Mouse (Mus musculus) liver, embryonic 13.5 days (tissue): ENCODE measurements around the gene Astn1. TPM values are rescaled to one million over a fixed set of nuclear protein-coding genes. Genes with fewer than 3 reads are reported as not detected.

Experiments
- ATAC-seq: fragments of 200-750 bp; cut with Nextera tagmentation; 2 replicates; pipeline ENCODE4 v1.8.0; 2017; ENCODE audit warnings: low read depth, mild to moderate bottlenecking, moderate number of reproducible peaks, moderate library complexity
- DNase-seq: peaks from one replicate; pipeline ENCODE4 v3.0.0; 2022
- H3K27ac ChIP-seq: fragments of 300-500 bp; sonication (generic); 2 replicates; pipeline ENCODE4 v1.5.1; 2015; ENCODE audit warnings: moderate library complexity, mild to moderate bottlenecking, inconsistent platforms
- H3K27me3 ChIP-seq: fragments of 300-500 bp; sonication (generic); 2 replicates; pipeline ENCODE4 v1.6.1; 2015; ENCODE audit warnings: mild to moderate bottlenecking, inconsistent platforms
- H3K36me3 ChIP-seq: fragments of 300-500 bp; sonication (generic); 2 replicates; pipeline ENCODE4 v1.6.1; 2015; ENCODE audit warnings: mild to moderate bottlenecking, inconsistent platforms
- H3K4me1 ChIP-seq: fragments of 300-500 bp; sonication (generic); replicated peaks from 2 replicates; pipeline ENCODE4 v1.6.1; 2015; ENCODE audit warnings: inconsistent platforms
- H3K4me2 ChIP-seq: fragments of 300-500 bp; sonication (generic); 2 replicates; pipeline ENCODE4 v1.6.1; 2015; ENCODE audit warnings: inconsistent platforms, mild to moderate bottlenecking, moderate library complexity
- H3K4me3 ChIP-seq: fragments of 300-500 bp; sonication (generic); replicated peaks from 2 replicates; pipeline ENCODE4 v1.5.1; 2015; ENCODE audit warnings: mild to moderate bottlenecking, inconsistent platforms
- H3K9ac ChIP-seq: fragments of 300-500 bp; sonication (generic); 2 replicates; pipeline ENCODE4 v1.6.1; 2015; ENCODE audit warnings: mild to moderate bottlenecking, inconsistent platforms
- H3K9me3 ChIP-seq: fragments of 300-500 bp; sonication (generic); replicated peaks from 2 replicates; pipeline ENCODE4 v1.6.1; 2016; ENCODE audit warnings: inconsistent platforms
- WGBS: fragments of 180-500 bp; shearing (Covaris S2); methylation state at CpG from one replicate; pipeline ENCODE4 v1.1.7; 2015; ENCODE audit not compliant: insufficient replicate concordance; 5-methylcytosine and 5-hydroxymethylcytosine counted together
- polyA plus RNA-seq: library from polyadenylated mRNA; unstranded; fragments of >200 nt; fragmentation: Nextera tagmentation; extraction: Ambion mirVana; gene quantifications from 2 replicates; pipeline ENCODE4 v1.2.1, GENCODE M21; 2015

The Astn1 gene
- polyA plus RNA-seq, 1 experiment from 2014 or later, result 0.06 TPM

DNA sequence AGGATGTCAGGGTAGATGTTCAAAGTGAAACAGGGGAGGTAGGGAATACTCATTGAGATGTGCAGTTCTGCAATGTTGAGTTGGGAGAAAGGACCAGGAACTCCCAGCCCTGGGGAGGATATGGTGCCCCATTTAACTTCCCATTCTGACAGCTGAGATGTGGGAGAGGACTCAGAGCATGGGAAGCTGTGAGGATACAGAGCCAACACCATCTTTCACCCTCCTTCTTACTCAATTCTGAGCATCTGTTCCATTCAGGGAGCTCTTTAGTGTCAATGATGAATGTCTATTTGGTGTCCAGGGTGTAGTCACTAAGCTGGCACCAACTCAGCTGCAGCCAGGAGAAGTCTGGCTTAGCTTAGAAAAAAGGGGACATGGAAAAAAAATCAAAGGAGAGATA lies 219.7 kb downstream of the Astn1 start:
- Histone ChIP-seq H3K4me1 (no peaks in the 10 kb centered on the region), H3K27ac (no peak overlapping the region), H3K4me3 (no peak overlapping the region), H3K4me2 (no peak overlapping the region), H3K9me3 (no peaks in the 10 kb centered on the region), H3K36me3 (no peaks in the 10 kb centered on the region), H3K9ac (no peak overlapping the region), H3K27me3 (no peaks in the 10 kb centered on the region)
- ATAC-seq (no peak), DNase-seq (no peak)

DNA sequence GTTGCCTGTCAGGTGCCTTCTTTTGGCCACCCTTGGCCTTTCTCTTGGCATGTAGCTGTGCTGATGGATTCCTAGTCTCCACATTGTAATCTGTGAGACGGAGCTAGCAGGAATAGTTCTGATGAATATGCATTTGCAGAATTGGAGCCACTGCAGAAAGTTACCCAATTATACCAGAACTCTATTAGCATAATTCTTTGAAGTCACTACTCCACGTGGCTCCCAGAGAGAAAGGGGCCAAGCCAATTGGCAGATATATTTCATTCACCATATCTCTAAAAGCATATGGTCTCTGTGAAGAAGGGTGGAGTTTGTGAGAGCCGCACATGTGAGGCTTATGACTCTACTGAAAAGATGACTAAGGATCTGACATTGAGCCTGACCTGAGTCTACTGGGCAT lies 226.8 kb downstream of the Astn1 start:
- no peak overlapping the region for H3K9ac ChIP-seq
- no peaks in the 10 kb centered on the region for H3K27me3 ChIP-seq
- no peaks in the 10 kb centered on the region for H3K36me3 ChIP-seq
- no peak overlapping the region for H3K4me2 ChIP-seq
- ATAC-seq (no peak), DNase-seq (no peak)
- H3K9me3 ChIP-seq, result no peaks in the 10 kb centered on the region
- H3K4me1 ChIP-seq, result no peaks in the 10 kb centered on the region
- H3K27ac ChIP-seq, result no peak overlapping the region
- H3K4me3 ChIP-seq, result no peak overlapping the region
- WGBS, result 63% methylated on average over 3 of the region's 3 CpGs

DNA sequence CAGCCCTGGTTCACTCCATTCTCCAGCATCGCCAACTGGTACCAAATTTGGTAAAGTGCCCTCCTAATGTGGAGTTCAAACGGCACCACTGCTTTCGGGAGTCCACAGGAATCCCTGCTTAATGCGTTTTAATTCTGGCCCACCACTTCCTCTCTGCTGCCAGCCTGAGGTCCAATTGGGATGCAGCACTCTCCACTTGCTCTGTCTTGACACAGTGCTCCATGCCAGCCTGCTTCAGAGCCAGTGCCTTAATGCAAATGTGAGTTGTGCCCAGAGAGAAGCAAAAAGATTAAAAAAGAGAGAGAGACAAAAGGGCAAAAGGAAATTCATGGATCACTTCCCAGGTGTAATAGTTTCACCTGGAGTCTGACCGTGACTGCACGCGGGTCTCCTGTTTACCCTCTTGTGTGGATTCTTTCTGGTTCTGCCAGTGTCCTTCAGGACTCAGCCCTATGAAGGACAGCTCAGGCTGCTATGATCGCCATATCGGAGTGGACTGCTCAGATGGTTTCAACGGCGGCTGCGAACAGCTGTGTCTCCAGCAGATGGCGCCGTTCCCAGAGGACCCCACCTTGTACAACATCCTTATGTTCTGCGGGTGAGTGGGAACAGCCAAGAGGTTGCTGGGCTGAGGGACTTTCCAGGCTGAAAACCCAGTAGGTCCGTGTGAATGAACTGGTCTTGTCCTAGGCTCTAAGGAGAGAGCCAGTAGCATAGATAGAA lies 234.8 kb downstream of the Astn1 start:
- Histone ChIP-seq H3K27me3 (no peaks in the 10 kb centered on the region), H3K27ac (no peak overlapping the region), H3K9ac (no peak overlapping the region), H3K36me3 (no peaks in the 10 kb centered on the region), H3K4me3 (no peak overlapping the region), H3K4me1 (no peaks in the 10 kb centered on the region), H3K4me2 (no peak overlapping the region), H3K9me3 (no peaks in the 10 kb centered on the region)
- 29% methylated on average over 16 of the region's 16 CpGs for WGBS
- no peak for ATAC-seq
- no peak for DNase-seq

DNA sequence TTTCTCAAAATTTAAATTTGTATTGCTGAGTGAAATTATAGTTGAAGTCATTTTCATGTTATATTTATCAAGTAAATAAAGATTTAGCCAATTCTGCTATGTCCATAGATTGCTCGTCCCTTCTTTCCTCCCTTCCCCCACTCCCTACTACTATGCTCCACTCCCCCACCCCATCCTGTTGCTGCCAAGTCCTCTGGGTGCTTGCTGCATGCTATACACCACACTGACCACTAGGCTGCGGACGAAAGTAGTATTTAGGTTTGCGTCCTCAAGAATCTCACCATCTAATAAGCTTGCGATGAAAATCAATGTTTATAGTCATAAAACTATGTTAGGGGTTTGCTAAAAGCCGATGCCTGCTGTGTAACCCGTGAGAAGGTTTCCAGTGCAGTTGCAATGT lies 235.9 kb downstream of the Astn1 start:
- no peaks in the 10 kb centered on the region for H3K27me3 ChIP-seq
- no peak overlapping the region for H3K4me3 ChIP-seq
- no peaks in the 10 kb centered on the region for H3K36me3 ChIP-seq
- H3K9me3 ChIP-seq, result no peaks in the 10 kb centered on the region
- no peak overlapping the region for H3K27ac ChIP-seq
- H3K9ac ChIP-seq, result no peak overlapping the region
- 50% methylated on average over 7 of the region's 7 CpGs for WGBS
- DNase-seq, result no peak
- no peak for ATAC-seq
- no peak overlapping the region for H3K4me2 ChIP-seq
- no peaks in the 10 kb centered on the region for H3K4me1 ChIP-seq

DNA sequence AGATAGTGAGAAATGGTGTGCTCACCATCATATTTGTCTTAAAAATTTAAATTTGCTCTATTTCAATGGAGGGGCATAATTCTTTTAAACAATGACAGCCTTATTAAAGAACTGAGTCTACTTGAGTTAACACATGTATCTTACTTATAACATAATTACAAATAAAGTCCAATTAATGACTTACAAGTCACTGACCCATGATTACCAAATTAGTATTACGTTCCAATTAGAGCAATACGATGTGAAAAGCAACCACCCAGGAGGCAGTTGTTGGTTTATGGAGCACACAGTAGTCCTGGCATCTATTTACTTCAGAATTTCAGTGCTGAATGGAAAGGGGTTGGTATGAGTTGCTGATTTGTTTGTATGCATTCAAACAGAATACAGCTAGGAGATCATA lies 237.4 kb downstream of the Astn1 start:
- no peak for ATAC-seq
- no peaks in the 10 kb centered on the region for H3K36me3 ChIP-seq
- WGBS, result 73% methylated on average over 2 of the region's 2 CpGs
- H3K9me3 ChIP-seq, result no peaks in the 10 kb centered on the region
- H3K9ac ChIP-seq, result no peak overlapping the region
- H3K4me3 ChIP-seq, result no peak overlapping the region
- no peak for DNase-seq
- H3K4me2 ChIP-seq, result no peak overlapping the region
- no peaks in the 10 kb centered on the region for H3K27me3 ChIP-seq
- H3K4me1 ChIP-seq, result no peaks in the 10 kb centered on the region
- H3K27ac ChIP-seq, result no peak overlapping the region

DNA sequence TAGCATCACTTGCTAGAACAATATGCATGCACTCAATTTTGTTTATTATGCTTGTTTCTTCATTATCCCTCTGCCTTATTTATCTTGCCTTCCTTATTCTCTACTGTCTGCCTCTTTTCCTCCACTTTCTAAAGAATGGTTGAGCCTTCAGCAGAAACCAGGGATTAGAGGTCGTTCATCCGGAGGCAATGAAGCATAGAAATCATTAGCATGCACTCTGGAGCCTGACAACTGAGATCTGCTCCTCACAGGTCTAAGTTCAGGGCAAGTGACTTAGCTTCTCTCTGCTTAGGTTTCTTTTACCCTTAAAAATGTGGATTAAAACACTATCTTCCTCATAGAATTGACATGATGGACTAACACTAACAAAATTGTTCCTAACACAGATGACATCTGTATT lies 241.0 kb downstream of the Astn1 start:
- no peaks in the 10 kb centered on the region for H3K36me3 ChIP-seq
- no peaks in the 10 kb centered on the region for H3K9me3 ChIP-seq
- no peak overlapping the region for H3K9ac ChIP-seq
- no peak overlapping the region for H3K4me2 ChIP-seq
- H3K4me3 ChIP-seq, result no peak overlapping the region
- ATAC-seq (no peak), DNase-seq (no peak)
- no peaks in the 10 kb centered on the region for H3K4me1 ChIP-seq
- H3K27ac ChIP-seq, result no peak overlapping the region
- H3K27me3 ChIP-seq, result no peaks in the 10 kb centered on the region
- WGBS, result 60% methylated on average over 2 of the region's 2 CpGs

DNA sequence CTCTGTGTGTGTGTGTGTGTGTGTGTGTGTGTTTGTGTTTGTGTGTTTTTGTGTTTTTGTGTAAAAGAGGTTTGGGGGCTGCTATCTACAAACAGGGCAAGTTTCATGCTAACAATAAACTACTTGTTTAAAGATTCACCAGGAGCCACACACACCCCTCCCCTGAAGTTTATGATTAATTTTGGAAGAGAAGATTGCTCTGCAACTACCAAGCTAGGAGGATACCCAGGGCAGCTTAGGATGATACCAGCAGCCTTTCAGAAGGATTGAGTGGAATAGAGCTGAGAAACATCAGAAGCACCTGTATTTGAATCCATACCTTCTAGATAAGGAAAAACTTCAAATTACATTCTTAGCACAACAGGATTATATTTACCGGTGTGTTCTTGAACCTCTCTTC lies 242.1 kb downstream of the Astn1 start:
- Histone ChIP-seq H3K27ac (no peak overlapping the region), H3K36me3 (no peaks in the 10 kb centered on the region), H3K4me2 (no peak overlapping the region), H3K27me3 (no peaks in the 10 kb centered on the region), H3K9me3 (no peaks in the 10 kb centered on the region), H3K4me3 (no peak overlapping the region), H3K4me1 (no peaks in the 10 kb centered on the region), H3K9ac (no peak overlapping the region)
- WGBS, result 73% methylated on average over 1 of the region's 1 CpGs
- DNase-seq (no peak), ATAC-seq (no peak)

DNA sequence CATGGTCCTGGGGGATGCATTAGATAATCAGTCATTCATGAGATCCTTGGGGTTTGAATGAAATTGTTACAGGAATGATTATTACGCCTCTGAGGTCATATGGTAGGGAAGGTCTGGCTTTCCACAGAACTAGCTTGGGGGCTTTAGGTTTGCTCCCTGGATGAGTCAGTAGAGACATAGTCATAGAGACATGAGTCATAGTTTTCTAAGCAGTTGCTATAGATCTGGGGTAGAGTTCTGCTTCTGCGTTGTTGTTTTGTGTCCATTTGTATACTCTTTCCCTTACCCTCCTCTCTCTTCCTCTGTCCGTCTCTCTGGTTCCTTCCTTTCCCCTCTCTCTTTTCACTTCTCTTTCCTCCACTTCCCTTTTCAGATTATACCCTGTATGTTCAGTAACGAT lies 243.5 kb downstream of the Astn1 start:
- no peak overlapping the region for H3K9ac ChIP-seq
- no peak overlapping the region for H3K4me3 ChIP-seq
- ATAC-seq (no peak), DNase-seq (no peak)
- H3K27me3 ChIP-seq, result no peaks in the 10 kb centered on the region
- WGBS, result 64% methylated on average over 4 of the region's 4 CpGs
- no peaks in the 10 kb centered on the region for H3K4me1 ChIP-seq
- no peaks in the 10 kb centered on the region for H3K36me3 ChIP-seq
- no peak overlapping the region for H3K27ac ChIP-seq
- no peak overlapping the region for H3K4me2 ChIP-seq
- no peaks in the 10 kb centered on the region for H3K9me3 ChIP-seq

DNA sequence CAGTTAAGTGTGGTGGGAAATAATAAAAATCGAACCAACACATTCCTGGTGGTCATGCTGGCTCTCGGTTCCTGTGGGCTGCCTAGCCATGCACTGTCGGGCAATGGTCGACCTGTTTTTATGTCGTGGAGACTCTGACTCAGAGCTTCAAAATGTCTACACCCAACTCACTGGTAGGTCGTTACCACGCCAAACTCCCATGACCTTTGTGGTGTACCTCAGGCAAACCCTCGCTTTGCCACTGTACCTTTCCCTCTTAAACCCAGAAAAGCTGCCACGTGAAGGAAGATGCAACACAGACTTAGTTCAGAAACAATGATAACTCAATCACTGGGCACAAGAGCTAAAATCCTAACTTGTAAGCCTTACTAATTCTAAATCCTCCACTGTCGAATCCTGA lies 244.3 kb downstream of the Astn1 start:
- Histone ChIP-seq H3K27me3 (no peaks in the 10 kb centered on the region), H3K36me3 (no peaks in the 10 kb centered on the region), H3K4me3 (no peak overlapping the region), H3K9ac (no peak overlapping the region), H3K27ac (no peak overlapping the region), H3K4me2 (no peak overlapping the region), H3K9me3 (no peaks in the 10 kb centered on the region), H3K4me1 (no peaks in the 10 kb centered on the region)
- WGBS, result 66% methylated on average over 10 of the region's 10 CpGs
- DNase-seq (no peak), ATAC-seq (no peak)

DNA sequence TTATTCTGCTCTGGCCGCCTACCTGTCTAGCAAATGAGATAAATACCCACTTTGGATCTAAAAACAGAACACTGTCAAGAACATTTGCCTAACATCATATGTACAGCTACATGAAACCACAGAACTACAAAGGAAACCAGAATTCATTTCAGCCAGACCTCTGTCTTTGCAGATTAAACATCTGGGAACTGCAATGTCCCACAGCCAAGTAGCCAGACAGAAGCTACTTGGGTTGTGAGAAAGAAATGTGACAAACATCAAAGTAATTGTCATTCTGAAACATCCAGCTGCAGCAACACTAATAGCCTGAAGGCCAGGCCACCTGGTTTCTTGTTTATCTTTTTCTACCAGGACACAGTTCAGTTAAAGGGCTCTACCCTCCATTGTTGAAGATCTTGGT lies 245.1 kb downstream of the Astn1 start:
- Histone ChIP-seq H3K9ac (no peak overlapping the region), H3K27ac (no peak overlapping the region), H3K4me3 (no peak overlapping the region), H3K4me2 (no peak overlapping the region), H3K9me3 (no peaks in the 10 kb centered on the region), H3K36me3 (no peaks in the 10 kb centered on the region), H3K4me1 (no peaks in the 10 kb centered on the region), H3K27me3 (no peaks in the 10 kb centered on the region)
- no peak for DNase-seq
- 52% methylated on average over 1 of the region's 1 CpGs for WGBS
- ATAC-seq, result no peak

DNA sequence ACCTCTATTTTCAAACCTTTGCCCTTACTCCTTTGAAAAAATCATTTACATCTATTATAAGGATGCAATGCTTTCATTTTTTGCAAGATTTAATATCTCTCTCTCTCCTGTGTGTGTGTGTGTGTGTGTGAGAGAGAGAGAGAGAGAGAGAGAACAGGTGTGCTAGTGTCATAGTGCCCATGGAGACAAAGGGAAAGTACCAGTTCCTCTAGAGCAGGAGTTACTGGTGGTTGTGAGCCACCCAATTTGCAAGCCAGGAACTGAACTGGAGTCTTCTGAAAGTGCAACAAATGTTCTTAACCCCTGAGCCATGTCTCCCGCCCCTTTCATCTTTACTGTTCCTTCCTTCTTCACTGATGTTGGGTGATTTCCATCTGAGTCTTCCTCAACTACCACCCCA lies 253.1 kb downstream of the Astn1 start:
- H3K27me3 ChIP-seq, result no peaks in the 10 kb centered on the region
- no peak overlapping the region for H3K4me3 ChIP-seq
- H3K4me1 ChIP-seq, result no peaks in the 10 kb centered on the region
- H3K4me2 ChIP-seq, result no peak overlapping the region
- 50% methylated on average over 1 of the region's 1 CpGs for WGBS
- ATAC-seq (no peak), DNase-seq (no peak)
- no peak overlapping the region for H3K9ac ChIP-seq
- H3K27ac ChIP-seq, result no peak overlapping the region
- H3K36me3 ChIP-seq, result no peaks in the 10 kb centered on the region
- no peaks in the 10 kb centered on the region for H3K9me3 ChIP-seq

DNA sequence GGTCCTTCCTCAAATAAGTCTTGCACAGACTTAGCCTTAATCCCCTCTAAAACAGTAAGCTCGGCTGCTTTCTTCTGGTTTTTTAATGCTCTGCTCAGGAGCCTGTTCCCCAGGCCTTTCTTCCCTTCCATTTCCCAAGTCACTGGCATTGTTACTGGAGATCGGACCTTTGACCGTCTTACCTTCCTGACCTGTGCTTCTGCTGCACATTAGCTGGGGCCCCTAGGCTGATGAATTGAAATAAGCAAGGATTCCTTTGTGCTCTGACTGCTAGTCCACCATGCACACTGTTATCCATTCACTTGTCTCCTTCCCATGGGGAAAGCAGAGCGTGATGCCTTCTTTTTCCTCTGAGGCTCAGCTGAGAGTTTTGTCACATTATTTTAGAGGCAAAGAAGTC lies 255.9 kb downstream of the Astn1 start:
- Histone ChIP-seq H3K4me3 (no peak overlapping the region), H3K4me2 (no peak overlapping the region), H3K4me1 (no peaks in the 10 kb centered on the region), H3K9me3 (no peaks in the 10 kb centered on the region), H3K9ac (no peak overlapping the region), H3K36me3 (no peaks in the 10 kb centered on the region), H3K27me3 (no peaks in the 10 kb centered on the region), H3K27ac (no peak overlapping the region)
- no peak for ATAC-seq
- no peak for DNase-seq
- 70% methylated on average over 4 of the region's 4 CpGs for WGBS
